Mouse (Mus musculus) cerebellum, adult 11-12 months (tissue): ENCODE measurements around the gene Olfr1006.
"Not testable (repeated sequence)": the region's sequence is repeated elsewhere in the genome, so short reads cannot be mapped to it uniquely, and the experiment has no call there.

Experiments
- DNase-seq: peaks from one replicate; pipeline ENCODE4 v3.0.0; 2022

Olfr1006 gene

DNA sequence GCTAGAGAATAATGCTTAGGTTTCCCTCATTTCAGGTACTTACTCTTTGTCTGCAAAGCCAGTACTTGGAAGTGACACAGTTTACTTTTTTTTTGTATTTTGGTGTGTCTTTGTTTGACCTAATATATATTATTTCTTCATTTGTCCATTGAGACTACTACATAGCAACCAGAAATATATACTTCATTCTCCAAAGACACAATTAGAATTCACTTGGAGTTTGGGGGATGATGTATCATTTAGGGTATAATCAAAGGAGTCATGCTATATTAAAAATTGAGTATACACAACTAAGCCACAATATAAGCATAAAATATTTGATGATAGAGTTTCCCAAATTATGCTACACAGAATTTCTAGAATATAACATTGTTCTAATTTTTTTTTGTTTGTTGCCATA lies at the start of gene Olfr1006:
Olfr1006 (minus strand) TSS at position 101 of the 400 bp plus-strand sequence.
- DNase-seq = no peak

DNA sequence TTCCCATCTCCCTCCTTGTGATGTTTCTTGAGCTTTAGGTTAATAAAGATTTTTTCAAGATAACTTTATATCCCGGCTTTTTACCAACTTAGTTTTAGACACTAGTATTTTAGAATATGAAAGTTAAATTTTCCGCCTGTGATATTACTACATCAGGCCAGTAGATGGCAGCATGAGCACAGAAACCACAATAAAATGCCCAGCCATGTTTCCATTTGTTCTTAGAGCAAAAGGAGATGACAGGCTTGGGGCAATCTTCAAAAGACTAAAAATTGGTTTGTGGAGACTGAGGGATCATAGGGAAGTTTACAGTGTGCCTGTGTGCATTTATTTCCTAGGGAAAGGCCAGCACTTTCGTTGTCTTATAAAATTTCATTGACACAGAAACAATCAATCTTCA lies 47.2 kb upstream of the Olfr1006 start:
- no peak for DNase-seq

DNA sequence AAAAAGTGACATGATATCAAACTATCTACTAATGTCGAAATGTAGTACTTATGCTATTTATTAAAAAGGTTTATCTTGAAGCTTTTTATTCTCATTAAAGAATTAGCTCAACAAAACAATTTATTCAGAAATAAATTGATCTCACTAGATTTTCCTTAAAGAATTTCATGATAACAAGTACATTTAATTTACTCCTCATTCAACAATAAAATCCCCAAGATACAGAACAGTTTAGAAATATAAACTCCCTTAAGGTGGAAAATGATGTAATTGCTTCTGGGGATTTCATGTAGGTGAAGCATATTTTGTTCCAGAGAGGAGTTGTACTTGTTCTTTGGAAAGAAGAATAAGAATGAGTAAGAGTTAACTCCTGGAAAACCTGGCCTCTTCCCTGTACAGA lies 36.6 kb upstream of the Olfr1006 start, which contains the start of gene Olfr1009:
Olfr1009 (plus strand) TSS at position 301 of the 400 bp plus-strand sequence.
- DNase-seq = no peak

GRCm38 (mm10) chr2:85711159-85711558 lies 32.6 kb upstream of the Olfr1006 start:
- no peak for DNase-seq

DNA sequence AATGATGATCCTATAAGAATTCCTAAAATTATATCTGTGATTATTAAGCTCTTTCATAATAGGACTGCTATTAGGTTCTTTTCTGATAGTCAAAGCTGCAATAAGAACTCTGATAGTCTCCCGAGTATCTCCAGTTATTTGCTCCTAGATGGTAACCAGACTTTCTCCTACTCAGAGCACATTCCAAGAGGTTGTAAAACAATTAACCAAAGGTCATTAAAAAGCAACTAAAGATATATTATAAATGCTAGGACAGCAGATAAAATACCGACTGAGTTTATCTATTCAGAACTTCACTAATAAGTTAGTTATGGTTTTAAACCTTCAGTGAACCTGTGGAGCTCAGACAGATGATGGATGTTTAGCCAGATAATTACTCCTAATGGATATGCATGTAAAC lies 32.1 kb upstream of the Olfr1006 start:
- not testable (repeated sequence) for DNase-seq

DNA sequence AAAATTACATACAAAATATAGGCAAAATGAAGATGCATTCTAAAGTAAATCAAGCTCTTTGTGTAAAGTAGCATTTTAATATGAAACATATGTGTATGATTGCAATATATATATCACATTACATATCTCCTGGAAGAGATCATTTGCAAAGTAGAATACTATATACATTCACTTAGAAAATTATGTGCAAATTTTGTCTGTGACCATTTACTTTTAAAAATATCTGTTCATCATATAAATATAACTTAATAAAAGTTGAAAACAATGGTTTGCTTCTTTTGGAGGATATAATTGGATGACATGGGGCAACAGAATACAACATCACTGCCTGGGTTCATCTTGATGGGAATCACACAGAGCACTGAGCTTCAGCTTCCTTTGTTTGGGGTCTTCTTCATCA lies 10.6 kb upstream of the Olfr1006 start, which contains the start of gene Olfr1008:
Olfr1008 (plus strand) TSS at position 301 of the 400 bp plus-strand sequence.
- DNase-seq = no peak

DNA sequence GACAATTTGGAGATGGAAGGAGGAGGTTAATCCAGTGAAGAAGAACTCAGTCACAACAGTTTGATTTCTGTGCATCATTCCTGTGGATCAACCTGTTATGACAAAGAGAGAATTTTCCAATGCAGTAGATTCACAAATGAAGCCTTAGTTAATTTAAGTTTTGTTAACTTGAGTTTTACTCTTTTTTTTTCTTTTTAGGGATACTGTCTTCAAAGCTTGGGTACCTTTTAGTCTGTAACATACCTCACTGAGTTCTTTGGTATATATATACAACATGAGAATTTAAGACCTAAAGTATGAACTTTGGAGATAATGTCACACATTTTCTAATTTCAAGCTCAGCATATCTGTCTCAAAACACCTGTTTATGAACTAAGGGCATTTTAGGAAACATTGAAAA lies 14.2 kb downstream of the Olfr1006 start, which contains the start of gene Olfr154:
Olfr154 (minus strand) TSS at position 101 of the 400 bp plus-strand sequence.
- DNase-seq = not testable (repeated sequence)

- DNase-seq = no peak
These were observed 28.0 kb downstream of the Olfr1006 start, which contains the start of gene Olfr1002 for GRCm38 (mm10) chr2:85650604-85651003. Gene Olfr1002 (minus strand): TSS chr2:85650704.
